Comparison of ENCODE assay signal across 17 mouse cellular contexts in the genomic region with DNA sequence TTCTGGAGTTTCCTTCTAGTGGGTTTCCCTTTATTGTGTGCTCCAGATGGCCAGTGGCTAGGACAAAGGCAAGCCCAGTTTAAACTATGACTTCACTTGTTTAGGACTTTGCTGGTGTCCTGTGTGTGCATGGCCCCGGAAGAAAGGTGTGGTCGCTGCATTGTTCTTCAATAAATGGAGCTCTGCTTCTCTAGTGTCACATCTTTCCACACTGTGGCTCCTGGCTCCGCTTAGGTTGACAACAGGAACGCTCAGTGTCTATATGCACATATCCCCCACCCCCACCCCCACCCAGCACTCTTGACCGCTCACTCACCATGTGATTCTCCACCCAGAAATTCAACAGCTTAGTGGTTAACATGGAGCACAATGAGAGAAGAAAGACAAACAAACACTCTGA.
DNase-seq lines count a peak whose midpoint lies in the region; ATAC-seq and TF ChIP-seq lines count a peak whose summit lies in the region.
"Had no signal": no experiment of that assay in that cellular context is flagged by ENCODE, and none has a peak within 500 bp of the region (broad histone marks: within the 10 kb centered on the region; RNA-seq: fewer than 3 reads in every experiment).

No protein-coding gene starts in this region.

- DNase-seq in heart, adult 2 months: peak in 1 of 2 experiments; percentile 67
- DNase-seq in large intestine, adult 2 months (ENCODE audit: low read depth, low spot score): peak; percentile 40
- DNase-seq in retina, embryonic 14.5 days (ENCODE audit: low spot score): peak; percentile 12
- no peak for DNase-seq in testis, postnatal 10 days (ENCODE audit: low spot score)
- DNase-seq in spleen, postnatal 4 days (ENCODE audit: low spot score in 2 of 2): no peak
- no peak for DNase-seq in layer of hippocampus, postnatal 36 days
- DNase-seq: cerebellum, postnatal 14 days; layer of hippocampus, adult 9-11 months; liver had no signal

- intact Hi-C loops in heart, adult 2 months (cut with DNase I): loop anchor here (1.0 kb wide), 1 partner anchor 10 kb away; no protein-coding TSS in a partner anchor

- H3K9me3 ChIP-seq in heart, embryonic 12.5 days (replicated peaks): no peaks in the 10 kb centered on the region
- H3K9me3 ChIP-seq: hindbrain, embryonic 15.5 days; kidney, embryonic 15.5 days; midbrain, embryonic 12.5 days; neural tube, embryonic 15.5 days had no signal

- peaks cover 4% of the 10 kb centered on the region for H3K36me3 ChIP-seq in heart, adult 2 months (ENCODE audit: control insufficient read depth, insufficient read depth, low read length)
- H3K36me3 ChIP-seq in heart, embryonic 12.5 days: no peaks in the 10 kb centered on the region
- H3K36me3 ChIP-seq: hindbrain, embryonic 15.5 days; kidney, embryonic 15.5 days; midbrain, embryonic 12.5 days; neural tube, embryonic 15.5 days had no signal

- H3K4me2 ChIP-seq in heart, embryonic 12.5 days: no peak overlapping the region
- H3K4me2 ChIP-seq: hindbrain, embryonic 15.5 days; kidney, embryonic 15.5 days; midbrain, embryonic 12.5 days; neural tube, embryonic 15.5 days had no signal

- peak; percentile 44; the same call in 1 of the 2 replicates for TF ChIP-seq POLR2A in heart, adult 2 months (IDR thresholded peaks at IDR 0.05; ENCODE audit: insufficient read depth, low read depth, low read length)

- WGBS in heart, adult 2 months: 55% methylated on average over 5 of the region's 5 CpGs
- WGBS in heart, embryonic 12.5 days: 73% methylated on average over 5 of the region's 5 CpGs
- WGBS in large intestine, adult 2 months: 42% methylated on average over 5 of the region's 5 CpGs

- no peak for ATAC-seq in heart, embryonic 12.5 days (ENCODE audit: insufficient number of reproducible peaks, low FRiP score)
- ATAC-seq: forebrain, embryonic 14.5 days had no signal

- H3K79me2 ChIP-seq in heart, adult 2 months (replicated peaks; ENCODE audit: control insufficient read depth, insufficient read depth, low read length): peaks cover 1% of the 10 kb centered on the region; the same call in 1 of the 2 replicates

- H3K4me3 ChIP-seq in heart, adult 2 months: no peak overlapping the region
- no peak overlapping the region for H3K4me3 ChIP-seq in heart, embryonic 12.5 days
- no peak overlapping the region for H3K4me3 ChIP-seq in brown adipose tissue, adult 24 weeks (ENCODE audit: insufficient read depth, low read depth, low read length)
- H3K4me3 ChIP-seq: hindbrain, embryonic 15.5 days; kidney, embryonic 15.5 days; midbrain, embryonic 12.5 days; neural tube, embryonic 15.5 days had no signal

- no peaks in the 10 kb centered on the region for H3K27me3 ChIP-seq in heart, adult 2 months (ENCODE audit: control insufficient read depth, insufficient read depth, low read length)
- H3K27me3 ChIP-seq in heart, embryonic 12.5 days (replicated peaks): no peaks in the 10 kb centered on the region
- H3K27me3 ChIP-seq: hindbrain, embryonic 15.5 days; kidney, embryonic 15.5 days; midbrain, embryonic 12.5 days; neural tube, embryonic 15.5 days had no signal

- H3K4me1 ChIP-seq in heart, adult 2 months (ENCODE audit: control insufficient read depth, insufficient read depth, low read length): peaks cover 19% of the 10 kb centered on the region
- 0 out of 2 replicates have a peak, but pooled peaks cover 3% of the 10 kb centered on the region for H3K4me1 ChIP-seq in heart, embryonic 12.5 days (replicated peaks)
- peaks cover 25% of the 10 kb centered on the region for H3K4me1 ChIP-seq in brown adipose tissue, adult 24 weeks (ENCODE audit: control insufficient read depth, insufficient read depth, insufficient read length, low read length)
- H3K4me1 ChIP-seq: hindbrain, embryonic 15.5 days; midbrain, embryonic 12.5 days; neural tube, embryonic 15.5 days had no signal

- peak; percentile 99 for TF ChIP-seq EP300 in heart, adult 2 months (IDR thresholded peaks at IDR 0.05; ENCODE audit: insufficient read depth, low read depth, low read length)

- H3K27ac ChIP-seq in heart, adult 2 months: peak overlapping the region; percentile 91
- H3K27ac ChIP-seq in heart, embryonic 12.5 days (ENCODE audit: poor library complexity, severe bottlenecking): no peak overlapping the region
- peak overlapping the region; percentile 97 for H3K27ac ChIP-seq in brown adipose tissue, adult 24 weeks (replicated peaks; ENCODE audit: low read depth, low read length)
- H3K27ac ChIP-seq: hindbrain, embryonic 15.5 days; kidney, embryonic 15.5 days; macrophage; midbrain, embryonic 12.5 days; neural tube, embryonic 15.5 days had no signal

- TF ChIP-seq CTCF in heart, adult 2 months (IDR thresholded peaks at IDR 0.05): no peak

- no peak overlapping the region for H3K9ac ChIP-seq in heart, adult 2 months (ENCODE audit: low read depth, low read length)
- no peak overlapping the region for H3K9ac ChIP-seq in heart, embryonic 12.5 days
- H3K9ac ChIP-seq: hindbrain, embryonic 15.5 days; kidney, embryonic 15.5 days; midbrain, embryonic 12.5 days; neural tube, embryonic 15.5 days had no signal

Comparison
In these comparisons a context has a peak if more than half of its experiments do, and no peak if none do; other contexts are left out.
1. DNase-seq: peak in large intestine, adult 2 months (single experiment) and retina, embryonic 14.5 days (single experiment); none in testis, postnatal 10 days (single experiment), spleen, postnatal 4 days (0 of 2) and layer of hippocampus, postnatal 36 days (0 of 2).